Mouse (Mus musculus) kidney, adult 2 months (tissue): ENCODE measurements at regions not wholly inside any gene's neighbourhood (a gene's known extent, or its start where the extent isn't known, plus 50 kb on each side); places are given as distances from the start of the nearest gene placed in this dataset.

Source experiments
- CTCF ChIP-seq: fragments of 200-500 bp; conservative IDR thresholded peaks from 2 replicates; pipeline ENCODE4 v1.5.1; 2011; ENCODE audit warnings: low read depth, mild to moderate bottlenecking, control low read depth, low read length, moderate library complexity, mixed read lengths; ENCODE audit not compliant: insufficient read depth, insufficient read length
- POLR2A ChIP-seq: fragments of 200-500 bp; IDR thresholded peaks from one replicate; pipeline ENCODE4 v1.6.1; 2011; ENCODE audit warnings: low read depth, low read length, control low read depth

DNA sequence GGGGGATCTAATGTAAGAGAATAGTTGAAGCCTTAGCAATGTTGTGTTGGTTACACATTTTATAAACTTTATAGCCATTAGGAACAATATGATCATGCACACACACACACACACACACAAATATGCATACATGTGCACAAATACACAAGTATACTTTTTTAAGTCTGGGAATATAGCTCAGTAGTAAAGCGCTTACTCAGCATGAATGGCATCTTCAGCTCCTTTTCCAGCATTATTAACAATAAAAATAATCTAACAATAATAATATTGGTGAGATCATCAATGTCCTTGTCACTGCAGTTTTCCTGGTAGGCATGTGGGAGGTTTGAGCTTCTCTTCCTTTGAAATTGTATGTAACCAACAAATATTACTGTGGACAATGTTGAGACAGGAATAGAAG lies 70.1 kb upstream of the Otogl start:
- no peak for TF ChIP-seq CTCF
- no peak for TF ChIP-seq POLR2A
